Mouse (Mus musculus): Measurements from ENCODE around the gene Exoc3l2. TPM values are rescaled to one million over a fixed set of nuclear protein-coding genes. Genes with fewer than 3 reads are reported as not detected.

Exoc3l2 gene
- polyA plus RNA-seq, 1 experiment: 0.06 TPM

DNA sequence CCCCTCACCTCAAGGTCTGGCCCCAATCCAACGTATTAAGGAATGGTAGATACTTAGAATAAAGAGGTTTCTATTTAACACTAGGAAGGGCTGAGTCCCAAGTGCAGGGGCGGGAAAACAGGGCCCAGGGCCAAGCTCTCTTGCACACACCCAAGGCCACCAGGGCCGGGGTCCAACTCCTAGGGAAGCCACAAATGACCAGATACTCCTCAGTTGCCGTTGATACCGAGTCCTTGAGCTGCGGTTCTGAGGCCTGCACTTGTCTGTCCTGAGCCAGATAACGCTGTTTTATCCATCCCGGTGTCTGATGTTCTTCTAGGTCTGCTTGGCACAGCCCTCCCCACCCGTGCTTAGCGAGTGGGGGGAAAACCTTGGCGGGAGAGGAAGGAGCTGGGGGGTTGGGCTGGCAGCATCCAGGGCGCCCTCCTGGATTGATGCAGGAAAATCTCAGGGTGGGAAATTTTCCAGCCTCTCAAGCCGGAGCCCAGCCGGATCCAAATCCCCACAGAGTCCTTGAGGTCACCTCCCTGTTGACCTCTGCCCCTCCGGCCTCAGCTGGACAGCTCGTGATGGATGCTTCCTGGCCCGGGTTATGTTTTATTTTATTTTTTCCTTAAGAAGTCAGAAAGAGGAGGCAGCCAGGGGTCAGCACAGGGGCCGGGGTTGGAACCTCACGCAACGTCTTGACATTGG is 32.5 kb downstream of the Exoc3l2 start:
- TF ChIP-seq POLR2A (IDR thresholded peaks at IDR 0.05; ENCODE audit: extremely low read depth, insufficient read depth, low read length): no peak
- TF ChIP-seq CTCF (IDR thresholded peaks at IDR 0.05; ENCODE audit: extremely low read depth, insufficient read depth, low read length): no peak
- Histone ChIP-seq H3K4me3 (ENCODE audit: insufficient read depth, low read length) (no peak overlapping the region), H3K27ac (ENCODE audit: insufficient read depth, low read length) (no peak overlapping the region), H3K4me1 (ENCODE audit: control insufficient read depth, insufficient read depth, low read length) (no peaks in the 10 kb centered on the region)

DNA sequence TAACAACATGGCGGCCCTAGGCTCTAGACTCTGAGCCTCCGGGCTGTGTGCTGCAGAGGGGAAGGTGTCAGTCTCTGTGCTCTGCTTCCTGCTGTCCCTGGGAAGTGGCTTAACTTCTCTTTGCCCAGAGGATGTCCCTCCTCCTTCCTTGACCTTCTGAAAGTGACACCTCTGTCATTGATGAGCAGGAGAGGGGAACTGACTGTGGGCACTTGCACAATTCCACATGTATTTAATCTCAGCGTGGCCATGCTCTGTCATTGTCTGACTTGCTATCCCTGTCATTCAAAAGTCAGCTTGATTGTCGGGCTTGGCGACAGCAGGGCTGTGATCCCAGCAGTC is 33.1 kb downstream of the Exoc3l2 start:
- TF ChIP-seq CTCF (IDR thresholded peaks at IDR 0.05; ENCODE audit: extremely low read depth, insufficient read depth, low read length) (no peak), POLR2A (IDR thresholded peaks at IDR 0.05; ENCODE audit: extremely low read depth, insufficient read depth, low read length) (no peak)
- H3K27ac ChIP-seq (ENCODE audit: insufficient read depth, low read length): no peak overlapping the region
- H3K4me1 ChIP-seq (ENCODE audit: control insufficient read depth, insufficient read depth, low read length): no peaks in the 10 kb centered on the region
- no peak overlapping the region for H3K4me3 ChIP-seq (ENCODE audit: insufficient read depth, low read length)

DNA sequence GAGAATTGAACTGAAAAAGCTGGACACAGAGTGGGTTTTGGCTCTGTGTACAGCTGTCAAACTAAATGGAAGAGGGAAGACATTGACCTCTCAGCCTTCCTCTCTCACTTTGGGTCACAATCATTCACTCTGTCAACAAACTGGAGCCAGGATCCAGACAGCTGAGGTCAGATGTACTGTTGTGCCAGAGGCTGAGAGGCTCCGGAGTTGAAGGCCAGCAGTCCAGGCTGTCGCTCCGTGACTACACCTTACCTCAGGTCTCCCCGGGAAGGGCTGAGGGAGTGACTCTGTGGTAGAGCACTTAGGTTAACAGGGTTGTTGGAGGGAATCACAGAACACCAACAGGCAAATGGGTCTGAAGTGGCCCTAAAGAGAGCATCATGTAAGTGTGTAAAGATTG is 35.2 kb downstream of the Exoc3l2 start:
- Histone ChIP-seq H3K4me3 (ENCODE audit: insufficient read depth, low read length) (no peak overlapping the region), H3K27ac (ENCODE audit: insufficient read depth, low read length) (no peak overlapping the region), H3K4me1 (ENCODE audit: control insufficient read depth, insufficient read depth, low read length) (no peaks in the 10 kb centered on the region)
- no peak for TF ChIP-seq POLR2A (IDR thresholded peaks at IDR 0.05; ENCODE audit: extremely low read depth, insufficient read depth, low read length)
- TF ChIP-seq CTCF (IDR thresholded peaks at IDR 0.05; ENCODE audit: extremely low read depth, insufficient read depth, low read length): no peak

DNA sequence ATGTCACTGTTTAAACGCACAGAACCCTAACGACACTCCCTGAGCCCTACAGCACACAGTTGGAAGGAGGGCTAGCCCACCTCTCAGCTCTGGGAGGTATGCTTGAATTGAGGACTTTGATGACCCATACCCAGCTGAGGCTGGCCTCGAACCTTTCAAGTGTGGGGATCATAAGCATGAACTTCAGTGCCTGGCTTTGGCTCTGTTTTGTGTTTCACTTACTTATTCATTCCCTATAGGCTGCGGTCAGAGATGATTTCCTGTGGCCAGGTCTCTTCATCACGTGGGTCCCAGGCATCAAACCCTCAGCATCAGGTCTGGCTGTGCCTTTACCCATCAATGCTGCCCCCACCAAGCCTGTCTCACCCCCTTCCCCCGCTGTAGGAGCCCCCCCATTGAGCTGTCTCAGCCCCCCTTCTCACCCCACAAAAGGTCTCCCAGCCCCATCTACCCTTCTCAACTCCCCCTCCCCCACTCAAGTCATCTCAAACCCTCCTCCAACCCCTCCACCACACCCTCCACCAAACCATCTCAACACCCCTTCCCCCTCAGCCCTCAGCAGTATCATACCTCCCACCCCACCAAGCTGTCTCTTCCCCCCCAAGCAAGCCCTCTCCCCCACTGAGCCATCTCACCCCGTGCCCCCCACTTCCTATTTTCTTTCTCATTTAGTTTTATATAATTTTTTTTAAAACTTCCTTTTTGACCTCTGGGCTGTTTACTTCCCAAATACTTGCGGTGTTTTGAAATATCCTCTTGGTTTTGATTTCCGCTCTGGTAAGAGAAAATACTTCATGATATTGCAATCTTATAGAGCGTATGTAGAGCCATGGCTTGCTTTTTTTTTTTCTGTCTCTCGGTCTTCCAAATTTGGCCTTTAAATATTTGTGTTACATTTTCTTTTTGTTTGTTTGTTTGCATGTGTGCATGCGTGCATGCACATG is 37.6 kb downstream of the Exoc3l2 start:
- H3K4me3 ChIP-seq (ENCODE audit: insufficient read depth, low read length): no peak overlapping the region
- TF ChIP-seq CTCF (IDR thresholded peaks at IDR 0.05; ENCODE audit: extremely low read depth, insufficient read depth, low read length) (no peak), POLR2A (IDR thresholded peaks at IDR 0.05; ENCODE audit: extremely low read depth, insufficient read depth, low read length) (no peak)
- no peaks in the 10 kb centered on the region for H3K4me1 ChIP-seq (ENCODE audit: control insufficient read depth, insufficient read depth, low read length)
- no peak overlapping the region for H3K27ac ChIP-seq (ENCODE audit: insufficient read depth, low read length)

DNA sequence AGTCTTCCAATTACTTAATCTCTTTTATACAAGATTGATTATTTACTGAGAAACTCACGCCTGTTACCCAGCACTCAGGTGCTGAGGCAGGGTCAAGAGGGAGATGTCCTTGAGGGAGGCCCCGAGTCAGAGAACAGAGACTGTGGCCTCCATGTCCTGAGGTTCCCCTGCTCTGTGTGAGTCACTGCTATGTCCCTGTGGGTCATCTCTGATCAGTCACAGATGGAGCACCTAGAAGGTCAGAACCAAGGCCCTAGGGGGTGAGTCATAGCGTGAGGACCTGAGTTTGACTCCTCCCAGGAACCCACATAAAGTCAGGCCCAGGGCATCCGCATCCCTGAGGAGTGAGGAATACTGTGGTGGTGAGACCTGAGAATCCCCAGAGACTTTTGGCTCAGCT is 38.5 kb downstream of the Exoc3l2 start:
- H3K4me3 ChIP-seq (ENCODE audit: insufficient read depth, low read length): no peak overlapping the region
- no peak overlapping the region for H3K27ac ChIP-seq (ENCODE audit: insufficient read depth, low read length)
- no peaks in the 10 kb centered on the region for H3K4me1 ChIP-seq (ENCODE audit: control insufficient read depth, insufficient read depth, low read length)
- TF ChIP-seq POLR2A (IDR thresholded peaks at IDR 0.05; ENCODE audit: extremely low read depth, insufficient read depth, low read length) (no peak), CTCF (IDR thresholded peaks at IDR 0.05; ENCODE audit: extremely low read depth, insufficient read depth, low read length) (no peak)

DNA sequence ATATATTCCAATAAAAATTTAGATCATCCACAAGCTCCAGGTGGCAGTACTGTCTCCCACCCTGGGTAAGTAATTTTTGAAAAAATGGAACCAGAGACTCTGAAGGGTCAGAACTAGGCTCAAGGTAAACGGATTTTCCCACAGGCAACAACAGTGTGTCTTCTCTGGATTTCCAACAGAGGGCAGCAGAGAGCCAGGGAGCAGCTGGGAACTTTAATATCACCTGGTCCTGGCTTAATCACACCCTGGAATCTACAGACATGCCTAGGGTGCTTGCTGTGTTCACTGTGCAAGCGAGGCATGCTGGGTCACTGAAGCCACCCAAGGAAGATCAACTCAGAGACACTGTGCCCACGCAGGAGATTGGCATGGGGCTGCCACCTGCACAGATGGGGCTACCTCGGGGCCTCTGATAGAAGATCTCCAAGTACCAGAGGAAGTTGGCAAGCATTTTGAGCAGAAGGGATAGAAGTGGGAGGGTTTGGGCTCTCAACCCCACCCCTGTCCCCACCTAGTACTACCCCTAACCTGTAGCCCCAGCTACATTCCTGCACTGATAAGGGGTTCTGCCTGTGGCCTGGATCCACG is 40.4 kb downstream of the Exoc3l2 start:
- no peak overlapping the region for H3K27ac ChIP-seq (ENCODE audit: insufficient read depth, low read length)
- TF ChIP-seq POLR2A (IDR thresholded peaks at IDR 0.05; ENCODE audit: extremely low read depth, insufficient read depth, low read length) (no peak), CTCF (IDR thresholded peaks at IDR 0.05; ENCODE audit: extremely low read depth, insufficient read depth, low read length) (peak; percentile 90)
- H3K4me1 ChIP-seq (ENCODE audit: control insufficient read depth, insufficient read depth, low read length): no peaks in the 10 kb centered on the region
- H3K4me3 ChIP-seq (ENCODE audit: insufficient read depth, low read length): no peak overlapping the region

DNA sequence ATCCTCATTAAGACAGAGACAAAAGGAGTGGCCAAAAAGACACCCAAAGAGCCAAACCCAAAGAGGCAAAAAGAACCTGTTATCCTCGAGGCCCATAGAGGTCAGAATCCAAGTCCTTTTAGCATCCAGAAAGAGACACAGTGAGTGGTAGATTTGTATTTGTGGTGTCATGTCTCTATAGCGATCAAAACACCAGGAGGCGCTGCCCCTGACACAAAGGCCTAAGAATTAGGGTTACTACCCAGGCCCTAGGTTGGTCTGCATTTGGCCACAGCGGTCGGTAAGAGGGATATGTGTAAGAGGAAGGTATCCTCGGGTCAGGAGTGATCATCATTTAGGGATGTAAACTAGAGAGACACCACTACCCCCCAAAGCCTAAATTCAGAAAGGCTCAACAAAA is 43.2 kb downstream of the Exoc3l2 start:
- H3K4me3 ChIP-seq (ENCODE audit: insufficient read depth, low read length): 0 out of 2 replicates have a peak overlapping the region, but pooled peaks have one; percentile 59
- no peak overlapping the region for H3K27ac ChIP-seq (ENCODE audit: insufficient read depth, low read length)
- H3K4me1 ChIP-seq (ENCODE audit: control insufficient read depth, insufficient read depth, low read length): peaks cover 2% of the 10 kb centered on the region; the same call in 1 of the 2 replicates
- TF ChIP-seq POLR2A (IDR thresholded peaks at IDR 0.05; ENCODE audit: extremely low read depth, insufficient read depth, low read length) (no peak), CTCF (IDR thresholded peaks at IDR 0.05; ENCODE audit: extremely low read depth, insufficient read depth, low read length) (no peak)

DNA sequence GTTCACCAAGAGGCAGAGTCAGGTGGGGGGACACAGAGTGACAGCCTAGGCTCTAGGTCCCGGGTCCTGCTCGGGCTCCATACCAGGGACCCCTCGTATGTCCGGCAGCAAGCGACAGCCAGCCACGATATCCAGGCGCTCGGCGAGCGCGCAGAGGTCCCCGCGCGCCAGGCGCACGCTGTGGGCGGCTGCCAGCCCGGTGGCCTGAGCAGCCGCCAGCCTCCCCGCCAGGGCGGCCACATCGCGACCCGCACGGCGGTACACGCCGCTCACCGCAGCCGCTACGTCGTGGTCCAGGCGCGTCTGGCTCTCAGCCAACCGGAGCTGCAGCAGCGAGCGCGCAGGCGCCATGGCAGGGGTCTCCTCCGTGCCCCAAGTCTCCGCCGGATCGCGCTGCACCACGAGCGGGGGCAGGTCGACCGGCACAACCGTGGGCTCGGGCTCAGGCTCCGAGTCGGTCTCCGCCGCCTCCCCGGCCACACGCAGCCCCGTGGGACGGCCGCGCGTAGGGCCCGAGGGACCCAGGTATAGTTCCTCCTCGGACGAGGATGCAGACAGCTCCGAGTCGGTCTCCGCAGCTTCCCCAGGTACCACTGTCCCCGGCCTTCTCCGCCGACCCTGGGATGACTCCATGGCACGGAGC is 44.0 kb downstream of the Exoc3l2 start:
- TF ChIP-seq POLR2A (IDR thresholded peaks at IDR 0.05; ENCODE audit: extremely low read depth, insufficient read depth, low read length) (no peak), CTCF (IDR thresholded peaks at IDR 0.05; ENCODE audit: extremely low read depth, insufficient read depth, low read length) (no peak)
- H3K4me1 ChIP-seq (ENCODE audit: control insufficient read depth, insufficient read depth, low read length): peaks cover 2% of the 10 kb centered on the region; the same call in 1 of the 2 replicates
- peak overlapping the region; percentile 59 for H3K4me3 ChIP-seq (ENCODE audit: insufficient read depth, low read length)
- H3K27ac ChIP-seq (ENCODE audit: insufficient read depth, low read length): no peak overlapping the region

DNA sequence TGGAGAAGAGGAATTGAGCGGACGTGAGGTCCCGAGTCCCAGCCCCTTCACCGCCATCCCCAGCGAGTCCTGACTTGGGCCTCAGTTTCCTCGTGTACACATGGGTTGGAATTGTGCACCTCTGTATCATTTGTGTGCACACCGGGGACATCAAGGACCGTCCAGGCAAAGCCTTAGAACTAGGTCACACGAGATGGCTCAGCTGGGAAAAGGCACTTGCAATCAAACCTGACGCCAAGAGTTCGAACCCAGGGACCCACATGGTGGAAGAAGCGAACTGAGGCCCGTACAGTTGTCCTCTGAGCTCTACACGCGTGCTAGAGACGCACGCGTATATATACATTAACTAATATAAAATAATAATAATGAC is 44.5 kb downstream of the Exoc3l2 start:
- TF ChIP-seq CTCF (IDR thresholded peaks at IDR 0.05; ENCODE audit: extremely low read depth, insufficient read depth, low read length) (no peak), POLR2A (IDR thresholded peaks at IDR 0.05; ENCODE audit: extremely low read depth, insufficient read depth, low read length) (no peak)
- Histone ChIP-seq H3K27ac (ENCODE audit: insufficient read depth, low read length) (no peak overlapping the region), H3K4me3 (ENCODE audit: insufficient read depth, low read length) (peak overlapping the region; percentile 59), H3K4me1 (ENCODE audit: control insufficient read depth, insufficient read depth, low read length) (peaks cover 2% of the 10 kb centered on the region; the same call in 1 of the 2 replicates)
